Mouse (Mus musculus): ENCODE data around the gene Megf11. TPM values are rescaled to one million over a fixed set of nuclear protein-coding genes. Genes with fewer than 3 reads are reported as not detected.

Gene Megf11
- polyA plus RNA-seq, 1 experiment from 2014 or later, result 0.11 TPM

DNA sequence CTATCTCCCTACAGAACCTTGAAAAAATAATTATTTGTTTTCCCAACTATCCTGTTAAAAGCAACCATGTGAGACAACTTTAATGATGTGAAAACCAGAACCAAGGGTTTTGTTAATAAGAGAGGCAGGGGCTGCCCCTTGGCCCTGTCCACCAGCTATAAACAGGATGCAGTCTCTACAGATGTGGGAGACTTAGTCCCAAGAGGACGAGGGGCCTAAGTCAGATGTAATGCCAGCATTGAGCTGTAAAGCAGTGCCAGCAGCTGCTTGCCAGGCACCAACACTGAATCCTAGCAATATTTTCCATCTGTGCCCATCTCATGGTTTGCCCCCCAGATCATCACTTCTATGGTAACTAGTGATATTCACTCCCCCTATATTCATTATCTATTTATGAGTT lies 357.0 kb downstream of the Megf11 start:
- no peak overlapping the region for H3K27ac ChIP-seq (ENCODE audit: low read depth)
- no peaks in the 10 kb centered on the region for H3K9me3 ChIP-seq (ENCODE audit: low read length)
- H3K27me3 ChIP-seq (ENCODE audit: insufficient read depth, low read length), result no peaks in the 10 kb centered on the region
- TF ChIP-seq CTCF (IDR thresholded peaks at IDR 0.05; ENCODE audit: low read depth), result no peak
- TF ChIP-seq EP300 (IDR thresholded peaks at IDR 0.05; ENCODE audit: low read depth), result no peak
- 61% methylated on average over 1 of the region's 1 CpGs for WGBS (ENCODE audit: insufficient replicate concordance)
- DNase-seq, result no peak
- H3K4me1 ChIP-seq (ENCODE audit: insufficient read depth), result no peaks in the 10 kb centered on the region; the same call in 1 of the 2 replicates
- no peak overlapping the region for H3K4me3 ChIP-seq (ENCODE audit: low read depth, low read length)
- H3K9ac ChIP-seq (replicated peaks), result no peak overlapping the region
- no peak for ATAC-seq
- no peak overlapping the region for H3K4me2 ChIP-seq (ENCODE audit: low read depth, low read length)
- no peaks in the 10 kb centered on the region for H3K36me3 ChIP-seq (replicated peaks; ENCODE audit: insufficient read depth, low read length)

DNA sequence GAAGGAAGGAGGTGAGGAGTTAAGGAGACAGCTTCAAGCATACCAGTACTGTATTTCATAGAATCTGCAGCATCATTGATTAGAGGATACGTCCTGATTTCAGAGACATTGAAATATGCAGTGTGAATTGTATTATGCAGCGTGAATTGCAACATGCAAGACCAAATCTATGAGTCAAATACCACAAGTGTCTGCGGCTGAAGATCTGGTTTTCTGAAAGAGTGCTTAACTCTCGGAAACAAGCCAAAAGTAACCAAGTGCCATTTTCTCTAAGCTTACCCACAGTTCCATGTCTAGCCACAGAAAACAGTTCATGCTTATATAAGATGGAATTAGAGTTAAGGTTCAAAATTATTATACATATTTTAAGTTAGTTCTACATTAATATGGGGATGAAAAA lies 362.3 kb downstream of the Megf11 start:
- H3K4me1 ChIP-seq (ENCODE audit: insufficient read depth), result no peaks in the 10 kb centered on the region
- whole genome bisulfite sequencing (ENCODE audit: insufficient replicate concordance), result 85% methylated on average over 4 of the region's 4 CpGs
- H3K27ac ChIP-seq (ENCODE audit: low read depth), result no peak overlapping the region
- no peak overlapping the region for H3K4me3 ChIP-seq (ENCODE audit: low read depth, low read length)
- no peak overlapping the region for H3K4me2 ChIP-seq (ENCODE audit: low read depth, low read length)
- no peak for ATAC-seq
- H3K27me3 ChIP-seq (ENCODE audit: insufficient read depth, low read length), result no peaks in the 10 kb centered on the region
- TF ChIP-seq EP300 (IDR thresholded peaks at IDR 0.05; ENCODE audit: low read depth), result no peak
- TF ChIP-seq CTCF (IDR thresholded peaks at IDR 0.05; ENCODE audit: low read depth), result no peak
- no peak for DNase-seq
- H3K9ac ChIP-seq (replicated peaks), result no peak overlapping the region
- H3K36me3 ChIP-seq (replicated peaks; ENCODE audit: insufficient read depth, low read length), result no peaks in the 10 kb centered on the region
- no peaks in the 10 kb centered on the region for H3K9me3 ChIP-seq (ENCODE audit: low read length)

DNA sequence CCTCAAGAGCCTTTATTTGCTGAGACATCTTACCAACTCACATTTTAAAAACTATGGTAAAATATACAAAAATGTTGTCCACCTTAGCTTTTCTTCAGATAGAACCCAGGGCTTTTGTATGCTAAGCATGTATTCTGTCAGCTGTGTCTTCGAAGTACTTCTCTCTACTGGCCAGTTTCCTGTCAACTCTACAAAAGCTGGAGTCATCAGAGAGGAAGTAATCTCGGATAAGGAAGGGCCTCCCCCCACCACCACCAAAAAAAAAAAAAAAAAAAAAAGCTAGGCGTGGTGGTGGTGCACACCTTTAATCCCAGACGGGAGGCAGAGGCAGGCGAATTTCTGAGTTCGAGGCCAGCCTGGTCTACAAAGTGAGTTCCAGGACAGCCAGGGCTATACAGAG lies 363.9 kb downstream of the Megf11 start:
- no peak overlapping the region for H3K4me2 ChIP-seq (ENCODE audit: low read depth, low read length)
- no peaks in the 10 kb centered on the region for H3K9me3 ChIP-seq (ENCODE audit: low read length)
- no peak overlapping the region for H3K27ac ChIP-seq (ENCODE audit: low read depth)
- no peak for DNase-seq
- 51% methylated on average over 6 of the region's 6 CpGs for WGBS (ENCODE audit: insufficient replicate concordance)
- H3K4me3 ChIP-seq (ENCODE audit: low read depth, low read length), result no peak overlapping the region
- no peaks in the 10 kb centered on the region for H3K4me1 ChIP-seq (ENCODE audit: insufficient read depth)
- H3K27me3 ChIP-seq (ENCODE audit: insufficient read depth, low read length), result no peaks in the 10 kb centered on the region
- no peaks in the 10 kb centered on the region for H3K36me3 ChIP-seq (replicated peaks; ENCODE audit: insufficient read depth, low read length)
- no peak for ATAC-seq
- no peak overlapping the region for H3K9ac ChIP-seq (replicated peaks)
- TF ChIP-seq CTCF (IDR thresholded peaks at IDR 0.05; ENCODE audit: low read depth), result no peak
- no peak for TF ChIP-seq EP300 (IDR thresholded peaks at IDR 0.05; ENCODE audit: low read depth)

GRCm38 (mm10) chr9:64752575-64752974 lies 367.1 kb downstream of the Megf11 start:
- Histone ChIP-seq H3K27me3 (ENCODE audit: insufficient read depth, low read length) (no peaks in the 10 kb centered on the region), H3K4me1 (ENCODE audit: insufficient read depth) (no peaks in the 10 kb centered on the region), H3K4me2 (ENCODE audit: low read depth, low read length) (no peak overlapping the region), H3K9ac (replicated peaks) (no peak overlapping the region), H3K27ac (ENCODE audit: low read depth) (no peak overlapping the region), H3K4me3 (ENCODE audit: low read depth, low read length) (no peak overlapping the region), H3K9me3 (ENCODE audit: low read length) (no peaks in the 10 kb centered on the region), H3K36me3 (replicated peaks; ENCODE audit: insufficient read depth, low read length) (no peaks in the 10 kb centered on the region)
- 33% methylated on average over 5 of the region's 5 CpGs for WGBS (ENCODE audit: insufficient replicate concordance)
- ATAC-seq (no peak), DNase-seq (no peak)
- TF ChIP-seq EP300 (IDR thresholded peaks at IDR 0.05; ENCODE audit: low read depth) (no peak), CTCF (IDR thresholded peaks at IDR 0.05; ENCODE audit: low read depth) (no peak)

GRCm38 (mm10) chr9:64758052-64758451 lies 372.6 kb downstream of the Megf11 start:
- TF ChIP-seq EP300 (IDR thresholded peaks at IDR 0.05; ENCODE audit: low read depth) (no peak), CTCF (IDR thresholded peaks at IDR 0.05; ENCODE audit: low read depth) (no peak)
- Histone ChIP-seq H3K4me3 (ENCODE audit: low read depth, low read length) (no peak overlapping the region), H3K9ac (replicated peaks) (no peak overlapping the region), H3K4me2 (ENCODE audit: low read depth, low read length) (no peak overlapping the region), H3K27ac (ENCODE audit: low read depth) (no peak overlapping the region), H3K9me3 (ENCODE audit: low read length) (no peaks in the 10 kb centered on the region), H3K27me3 (ENCODE audit: insufficient read depth, low read length) (no peaks in the 10 kb centered on the region), H3K36me3 (replicated peaks; ENCODE audit: insufficient read depth, low read length) (no peaks in the 10 kb centered on the region), H3K4me1 (ENCODE audit: insufficient read depth) (no peaks in the 10 kb centered on the region)
- 82% methylated on average over 14 of the region's 14 CpGs for WGBS (ENCODE audit: insufficient replicate concordance)
- DNase-seq (no peak), ATAC-seq (no peak)

Small RNA genes lying within 50 kb of the gene (microRNA-seq; reads per million reads assigned to microRNA genes)
- gene Gm47308, result not detected

Other genes starting within 250 kb of the Megf11 start
- 2.7 and 4.1 TPM in 2 replicates for gene Zwilch, start 212.5 kb upstream of the Megf11 start, polyA plus RNA-seq (2015; fragmentation: Nextera tagmentation; extraction: Ambion mirVana)
- 600 and 612 TPM in 2 replicates for gene Rpl4, start 212.3 kb upstream of the Megf11 start, polyA plus RNA-seq (2015; fragmentation: Nextera tagmentation; extraction: Ambion mirVana)
- 12.7 and 14.8 TPM in 2 replicates for gene Snapc5, start 206.4 kb upstream of the Megf11 start, polyA plus RNA-seq (2015; fragmentation: Nextera tagmentation; extraction: Ambion mirVana)
- gene Uchl4, start 150.4 kb upstream of the Megf11 start, polyA plus RNA-seq (2015; fragmentation: Nextera tagmentation; extraction: Ambion mirVana), result 0.61 and 0.84 TPM in 2 replicates
- gene Map2k1, start 132.0 kb upstream of the Megf11 start, polyA plus RNA-seq (2015; fragmentation: Nextera tagmentation; extraction: Ambion mirVana), result 27.5 and 28.9 TPM in 2 replicates
- gene Tipin, start 104.0 kb upstream of the Megf11 start, polyA plus RNA-seq (2015; fragmentation: Nextera tagmentation; extraction: Ambion mirVana), result 104 and 109 TPM in 2 replicates
- 3.7 and 5.1 TPM in 2 replicates for gene Dis3l, start 44.3 kb upstream of the Megf11 start, polyA plus RNA-seq (2015; fragmentation: Nextera tagmentation; extraction: Ambion mirVana)